Mouse (Mus musculus) midbrain, embryonic 11.5 days (tissue): ENCODE data around the gene Hras. TPM values are rescaled to one million over a fixed set of nuclear protein-coding genes. Genes with fewer than 3 reads are reported as not detected.

Experiments
- ATAC-seq: fragments of 200-750 bp; cut with Nextera tagmentation; 2 replicates; pipeline ENCODE4 v1.8.0; 2017; ENCODE audit warnings: moderate TSS enrichment, moderate library complexity; ENCODE audit not compliant: low FRiP score
- DNase-seq: peaks from one replicate; pipeline ENCODE4 v3.0.0; 2015; ENCODE audit warnings: low spot score; ENCODE audit errors: missing footprints
- H3K27ac ChIP-seq: fragments of 300-500 bp; sonication (generic); 2 replicates; pipeline ENCODE4 v1.5.1; 2014; ENCODE audit warnings: low read depth, low read length
- H3K27me3 ChIP-seq: fragments of 300-500 bp; sonication (generic); 2 replicates; pipeline ENCODE4 v1.6.1; 2014; ENCODE audit warnings: mild to moderate bottlenecking, low read length, moderate library complexity, mixed read lengths; ENCODE audit not compliant: control insufficient read depth, insufficient read depth
- H3K36me3 ChIP-seq: fragments of 300-500 bp; sonication (generic); 2 replicates; pipeline ENCODE4 v1.6.1; 2014; ENCODE audit warnings: mild to moderate bottlenecking, low read length, moderate library complexity, mixed read lengths; ENCODE audit not compliant: control insufficient read depth, insufficient read depth
- H3K4me1 ChIP-seq: fragments of 300-500 bp; sonication (generic); 2 replicates; pipeline ENCODE4 v1.6.1; 2014; ENCODE audit warnings: low read length; ENCODE audit not compliant: control insufficient read depth, insufficient read depth
- H3K4me2 ChIP-seq: fragments of 300-500 bp; sonication (generic); 2 replicates; pipeline ENCODE4 v1.6.1; 2014; ENCODE audit warnings: mild to moderate bottlenecking, moderate library complexity
- H3K4me3 ChIP-seq: fragments of 300-500 bp; sonication (generic); 2 replicates; pipeline ENCODE4 v1.5.1; 2014; ENCODE audit warnings: low read depth, low read length
- H3K9ac ChIP-seq: fragments of 300-500 bp; sonication (generic); 2 replicates; pipeline ENCODE4 v1.6.1; 2014; ENCODE audit warnings: low read length
- H3K9me3 ChIP-seq: fragments of 300-500 bp; sonication (generic); 2 replicates; pipeline ENCODE4 v1.6.1; 2016; ENCODE audit warnings: low read length; ENCODE audit not compliant: control insufficient read depth
- WGBS: fragments of 180-500 bp; shearing (Covaris S2); extraction: QIAGEN DNeasy Blood & Tissue Kit; methylation state at CpG from one replicate; pipeline ENCODE4 v1.1.7; 2014; 5-methylcytosine and 5-hydroxymethylcytosine counted together
- polyA plus RNA-seq: library from polyadenylated mRNA; unstranded; fragments of >200 nt; fragmentation: Nextera tagmentation; extraction: Ambion mirVana; gene quantifications from 2 replicates; pipeline ENCODE4 v1.2.1, GENCODE M21; 2014

The Hras gene
- polyA plus RNA-seq, 1 experiment from 2014 or later, result 103 TPM

GRCm38 (mm10) chr7:141172116-141173006, 21.4 kb downstream of the Hras start, which contains the start of gene Rnh1:
Rnh1 (minus strand) TSS chr7:141172857.
- peak; percentile 98 for ATAC-seq
- Histone ChIP-seq H3K4me2 (peak within 1 kb of the TSS; percentile 67), H3K27me3 (no peaks in the 10 kb centered on the region), H3K9me3 (no peaks in the 10 kb centered on the region), H3K36me3 (no peaks in the 10 kb centered on the region), H3K4me1 (peaks cover 13% of the 10 kb centered on the region), H3K9ac (peak within 1 kb of the TSS; percentile 75), H3K27ac (peak within 1 kb of the TSS; percentile 82), H3K4me3 (peak within 1 kb of the TSS; percentile 43)
- 4% methylated on average over 54 of the region's 55 CpGs for WGBS
- peak; percentile 99 for DNase-seq

DNA sequence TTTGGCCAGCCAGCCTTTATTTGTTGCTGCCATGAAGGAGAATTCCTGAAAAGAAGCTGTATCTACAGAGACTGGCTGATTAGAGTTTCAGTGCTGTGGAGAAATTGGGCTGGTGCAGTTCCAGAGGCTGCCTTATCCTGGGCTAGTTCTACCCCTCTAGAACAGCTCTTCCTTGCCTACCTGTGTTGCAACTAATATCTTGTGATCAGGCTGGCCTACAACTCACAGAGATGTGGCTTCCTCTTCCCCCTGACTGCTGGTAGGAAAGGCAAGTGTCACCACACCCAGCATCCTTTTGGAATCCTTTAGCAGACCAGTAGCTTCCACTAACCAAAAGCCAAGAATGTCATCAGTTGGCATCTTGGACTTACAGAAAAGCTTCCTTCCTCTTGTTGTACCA, 23.9 kb downstream of the Hras start:
- H3K27ac ChIP-seq, result no peak overlapping the region
- DNase-seq (no peak), ATAC-seq (no peak)
- H3K4me1 ChIP-seq, result peaks cover 13% of the 10 kb centered on the region
- H3K4me3 ChIP-seq, result no peak overlapping the region
- no peaks in the 10 kb centered on the region for H3K9me3 ChIP-seq
- no peak overlapping the region for H3K4me2 ChIP-seq
- H3K9ac ChIP-seq, result no peak overlapping the region
- H3K27me3 ChIP-seq, result no peaks in the 10 kb centered on the region
- H3K36me3 ChIP-seq, result no peaks in the 10 kb centered on the region

- Histone ChIP-seq H3K36me3 (no peaks in the 10 kb centered on the region), H3K4me1 (peaks cover 13% of the 10 kb centered on the region), H3K4me3 (no peak overlapping the region), H3K27ac (no peak overlapping the region), H3K9me3 (no peaks in the 10 kb centered on the region), H3K9ac (no peak overlapping the region), H3K27me3 (no peaks in the 10 kb centered on the region), H3K4me2 (no peak overlapping the region)
- ATAC-seq (no peak), DNase-seq (no peak)
- 97% methylated on average over 1 of the region's 1 CpGs for WGBS
These were observed 24.5 kb downstream of the Hras start for GRCm38 (mm10) chr7:141169300-141169699.

- H3K4me2 ChIP-seq, result peak overlapping the region; percentile 52
- no peaks in the 10 kb centered on the region for H3K36me3 ChIP-seq
- no peaks in the 10 kb centered on the region for H3K9me3 ChIP-seq
- H3K4me1 ChIP-seq, result peaks cover 13% of the 10 kb centered on the region
- H3K27me3 ChIP-seq, result no peaks in the 10 kb centered on the region
- WGBS, result 2% methylated on average over 22 of the region's 22 CpGs
- H3K9ac ChIP-seq, result peak overlapping the region; percentile 67
- no peak for ATAC-seq
- H3K27ac ChIP-seq, result no peak overlapping the region
- peak; percentile 84 for DNase-seq
- H3K4me3 ChIP-seq, result peak overlapping the region; percentile 29
These were observed 25.3 kb downstream of the Hras start for GRCm38 (mm10) chr7:141168518-141168953.

GRCm38 (mm10) chr7:141167901-141168517, 25.8 kb downstream of the Hras start:
- H3K9ac ChIP-seq, result peak overlapping the region; percentile 67
- no peaks in the 10 kb centered on the region for H3K9me3 ChIP-seq
- ATAC-seq (no peak), DNase-seq (peak; percentile 91)
- H3K36me3 ChIP-seq, result no peaks in the 10 kb centered on the region
- H3K27me3 ChIP-seq, result no peaks in the 10 kb centered on the region
- H3K27ac ChIP-seq, result no peak overlapping the region
- peak overlapping the region; percentile 29 for H3K4me3 ChIP-seq
- peaks cover 9% of the 10 kb centered on the region for H3K4me1 ChIP-seq
- H3K4me2 ChIP-seq, result peak overlapping the region; percentile 52
- 19% methylated on average over 7 of the region's 7 CpGs for WGBS

DNA sequence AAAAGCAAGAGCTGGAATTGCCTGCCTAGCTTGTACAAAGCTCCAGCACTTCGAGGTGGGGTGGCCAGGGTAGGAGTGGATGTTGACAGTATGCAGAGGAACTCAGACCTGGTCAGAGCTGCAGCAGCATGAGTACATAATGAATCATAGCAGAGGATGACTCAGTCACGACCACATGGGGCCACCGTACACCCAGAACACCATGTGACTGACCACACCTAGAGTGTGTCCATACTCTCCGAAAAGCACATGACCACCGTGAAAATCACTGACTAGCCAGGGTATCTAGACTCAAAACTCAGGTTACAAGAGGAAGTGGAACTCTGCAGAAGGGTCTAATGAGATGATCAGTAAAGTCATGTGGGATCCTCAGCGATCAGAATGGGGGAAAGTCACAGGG, 29.0 kb downstream of the Hras start:
- peaks cover 6% of the 10 kb centered on the region; the same call in 1 of the 2 replicates for H3K36me3 ChIP-seq
- peaks cover 5% of the 10 kb centered on the region for H3K4me1 ChIP-seq
- no peaks in the 10 kb centered on the region for H3K9me3 ChIP-seq
- no peak overlapping the region for H3K4me2 ChIP-seq
- ATAC-seq (no peak), DNase-seq (no peak)
- no peak overlapping the region for H3K4me3 ChIP-seq
- H3K27ac ChIP-seq, result no peak overlapping the region
- H3K9ac ChIP-seq, result no peak overlapping the region
- WGBS, result 85% methylated on average over 6 of the region's 6 CpGs
- H3K27me3 ChIP-seq, result no peaks in the 10 kb centered on the region

GRCm38 (mm10) chr7:141164397-141164796, 29.4 kb downstream of the Hras start:
- Histone ChIP-seq H3K36me3 (peaks cover 6% of the 10 kb centered on the region; the same call in 1 of the 2 replicates), H3K4me2 (no peak overlapping the region)
- 92% methylated on average over 7 of the region's 7 CpGs for WGBS

GRCm38 (mm10) chr7:141155362-141155761, 38.4 kb downstream of the Hras start:
- H3K9ac ChIP-seq, result no peak overlapping the region
- H3K27ac ChIP-seq, result no peak overlapping the region
- WGBS, result 93% methylated on average over 9 of the region's 9 CpGs
- ATAC-seq (no peak), DNase-seq (no peak)
- no peaks in the 10 kb centered on the region for H3K4me1 ChIP-seq
- H3K27me3 ChIP-seq, result no peaks in the 10 kb centered on the region
- H3K9me3 ChIP-seq, result no peaks in the 10 kb centered on the region
- H3K4me2 ChIP-seq, result no peak overlapping the region
- H3K4me3 ChIP-seq, result no peak overlapping the region
- H3K36me3 ChIP-seq, result peaks cover 11% of the 10 kb centered on the region; the same call in 1 of the 2 replicates

More at GRCm38 (mm10) chr7:141164397-141164796, 29.4 kb downstream of the Hras start:
- DNase-seq (no peak), ATAC-seq (no peak)
- Histone ChIP-seq H3K4me1 (peaks cover 5% of the 10 kb centered on the region), H3K9ac (no peak overlapping the region), H3K9me3 (no peaks in the 10 kb centered on the region), H3K4me3 (no peak overlapping the region), H3K27ac (no peak overlapping the region), H3K27me3 (no peaks in the 10 kb centered on the region)

GRCm38 (mm10) chr7:141148639-141149038, 45.2 kb downstream of the Hras start:
- DNase-seq (no peak), ATAC-seq (no peak)
- Histone ChIP-seq H3K4me3 (no peak overlapping the region), H3K27ac (no peak overlapping the region), H3K4me1 (no peaks in the 10 kb centered on the region), H3K27me3 (no peaks in the 10 kb centered on the region), H3K36me3 (peaks cover 2% of the 10 kb centered on the region; the same call in 1 of the 2 replicates), H3K4me2 (no peak overlapping the region), H3K9me3 (no peaks in the 10 kb centered on the region), H3K9ac (no peak overlapping the region)
- 80% methylated on average over 4 of the region's 4 CpGs for WGBS
